Mouse (Mus musculus): Measurements from ENCODE around the gene Tgfbr1. TPM values are rescaled to one million over a fixed set of nuclear protein-coding genes. Genes with fewer than 3 reads are reported as not detected.
A peak's percentile ranks its signal among the peaks of the same experiment; 100 is the strongest.

Tgfbr1 gene
- polyA plus RNA-seq, 1 experiment, result 0.79 TPM

GRCm38 (mm10) chr4:47430557-47430956 is 77.5 kb downstream of the Tgfbr1 start:
- Histone ChIP-seq H3K36me3 (replicated peaks; ENCODE audit: low read length) (no peaks in the 10 kb centered on the region), H3K9me3 (no peaks in the 10 kb centered on the region), H3K27me3 (replicated peaks) (no peaks in the 10 kb centered on the region), H3K4me3 (replicated peaks) (no peak overlapping the region), H3K4me1 (peaks cover 64% of the 10 kb centered on the region)
- no peak for TF ChIP-seq GATA1 (IDR thresholded peaks at IDR 0.05; ENCODE audit: borderline replicate concordance, low read length)
- no peak for TF ChIP-seq FLI1 (IDR thresholded peaks at IDR 0.05; ENCODE audit: low read length)

GRCm38 (mm10) chr4:47431081-47431480 is 78.1 kb downstream of the Tgfbr1 start:
- no peaks in the 10 kb centered on the region for H3K27me3 ChIP-seq (replicated peaks)
- no peak overlapping the region for H3K4me3 ChIP-seq (replicated peaks)
- TF ChIP-seq GATA1 (IDR thresholded peaks at IDR 0.05; ENCODE audit: borderline replicate concordance, low read length) (no peak), FLI1 (IDR thresholded peaks at IDR 0.05; ENCODE audit: low read length) (no peak)

GRCm38 (mm10) chr4:47432766-47433165 is 79.7 kb downstream of the Tgfbr1 start:
- H3K27me3 ChIP-seq (replicated peaks), result peaks cover 6% of the 10 kb centered on the region
- no peak overlapping the region for H3K4me3 ChIP-seq (replicated peaks)
- peaks cover 66% of the 10 kb centered on the region for H3K4me1 ChIP-seq
- TF ChIP-seq GATA1 (IDR thresholded peaks at IDR 0.05; ENCODE audit: borderline replicate concordance, low read length), result no peak
- no peak for TF ChIP-seq FLI1 (IDR thresholded peaks at IDR 0.05; ENCODE audit: low read length)
- H3K9me3 ChIP-seq, result no peaks in the 10 kb centered on the region
- no peaks in the 10 kb centered on the region for H3K36me3 ChIP-seq (replicated peaks; ENCODE audit: low read length)

More at GRCm38 (mm10) chr4:47431081-47431480, 78.1 kb downstream of the Tgfbr1 start:
- Histone ChIP-seq H3K9me3 (no peaks in the 10 kb centered on the region), H3K4me1 (peaks cover 64% of the 10 kb centered on the region), H3K36me3 (replicated peaks; ENCODE audit: low read length) (no peaks in the 10 kb centered on the region)

GRCm38 (mm10) chr4:47435131-47435530 is 82.1 kb downstream of the Tgfbr1 start:
- TF ChIP-seq FLI1 (IDR thresholded peaks at IDR 0.05; ENCODE audit: low read length), result no peak
- no peak for TF ChIP-seq GATA1 (IDR thresholded peaks at IDR 0.05; ENCODE audit: borderline replicate concordance, low read length)
- no peak overlapping the region for H3K4me3 ChIP-seq (replicated peaks)
- peaks cover 52% of the 10 kb centered on the region for H3K4me1 ChIP-seq
- no peaks in the 10 kb centered on the region for H3K9me3 ChIP-seq
- peaks cover 19% of the 10 kb centered on the region for H3K27me3 ChIP-seq (replicated peaks)
- no peaks in the 10 kb centered on the region for H3K36me3 ChIP-seq (replicated peaks; ENCODE audit: low read length)

GRCm38 (mm10) chr4:47435566-47436360 is 82.7 kb downstream of the Tgfbr1 start:
- TF ChIP-seq FLI1 (IDR thresholded peaks at IDR 0.05; ENCODE audit: low read length) (no peak), GATA1 (IDR thresholded peaks at IDR 0.05; ENCODE audit: borderline replicate concordance, low read length) (no peak)
- H3K4me3 ChIP-seq (replicated peaks), result no peak overlapping the region
- H3K4me1 ChIP-seq, result peaks cover 45% of the 10 kb centered on the region
- H3K9me3 ChIP-seq, result no peaks in the 10 kb centered on the region
- peaks cover 21% of the 10 kb centered on the region for H3K27me3 ChIP-seq (replicated peaks)
- no peaks in the 10 kb centered on the region for H3K36me3 ChIP-seq (replicated peaks; ENCODE audit: low read length)

- no peaks in the 10 kb centered on the region for H3K9me3 ChIP-seq
- TF ChIP-seq GATA1 (IDR thresholded peaks at IDR 0.05; ENCODE audit: borderline replicate concordance, low read length), result no peak
- TF ChIP-seq FLI1 (IDR thresholded peaks at IDR 0.05; ENCODE audit: low read length), result no peak
- no peaks in the 10 kb centered on the region for H3K36me3 ChIP-seq (replicated peaks; ENCODE audit: low read length)
- H3K4me1 ChIP-seq, result peaks cover 32% of the 10 kb centered on the region
- H3K27me3 ChIP-seq (replicated peaks), result peaks cover 28% of the 10 kb centered on the region
- peak overlapping the region; percentile 94 for H3K4me3 ChIP-seq (replicated peaks)
These were observed 84.6 kb downstream of the Tgfbr1 start for GRCm38 (mm10) chr4:47437365-47438340.

- TF ChIP-seq GATA1 (IDR thresholded peaks at IDR 0.05; ENCODE audit: borderline replicate concordance, low read length) (no peak), FLI1 (IDR thresholded peaks at IDR 0.05; ENCODE audit: low read length) (no peak)
- H3K4me1 ChIP-seq, result peaks cover 28% of the 10 kb centered on the region
- H3K4me3 ChIP-seq (replicated peaks), result no peak overlapping the region
- peaks cover 29% of the 10 kb centered on the region for H3K27me3 ChIP-seq (replicated peaks)
- 0 out of 2 replicates have a peak, but pooled peaks cover 1% of the 10 kb centered on the region for H3K9me3 ChIP-seq
- no peaks in the 10 kb centered on the region for H3K36me3 ChIP-seq (replicated peaks; ENCODE audit: low read length)
These were observed 85.9 kb downstream of the Tgfbr1 start for GRCm38 (mm10) chr4:47438956-47439355.

GRCm38 (mm10) chr4:47440951-47441350 is 87.9 kb downstream of the Tgfbr1 start:
- H3K4me1 ChIP-seq, result peaks cover 22% of the 10 kb centered on the region
- no peak overlapping the region for H3K4me3 ChIP-seq (replicated peaks)
- TF ChIP-seq FLI1 (IDR thresholded peaks at IDR 0.05; ENCODE audit: low read length), result no peak
- no peak for TF ChIP-seq GATA1 (IDR thresholded peaks at IDR 0.05; ENCODE audit: borderline replicate concordance, low read length)
- H3K36me3 ChIP-seq (replicated peaks; ENCODE audit: low read length), result no peaks in the 10 kb centered on the region
- H3K9me3 ChIP-seq, result 0 out of 2 replicates have a peak, but pooled peaks cover 6% of the 10 kb centered on the region
- peaks cover 36% of the 10 kb centered on the region for H3K27me3 ChIP-seq (replicated peaks)

GRCm38 (mm10) chr4:47448526-47448925 is 95.5 kb downstream of the Tgfbr1 start:
- Histone ChIP-seq H3K4me1 (peaks cover 17% of the 10 kb centered on the region), H3K27me3 (replicated peaks) (peaks cover 8% of the 10 kb centered on the region), H3K9me3 (peaks cover 8% of the 10 kb centered on the region), H3K36me3 (replicated peaks; ENCODE audit: low read length) (no peaks in the 10 kb centered on the region), H3K4me3 (replicated peaks) (peak overlapping the region; percentile 30)
- no peak for TF ChIP-seq GATA1 (IDR thresholded peaks at IDR 0.05; ENCODE audit: borderline replicate concordance, low read length)
- TF ChIP-seq FLI1 (IDR thresholded peaks at IDR 0.05; ENCODE audit: low read length), result no peak
